Mouse (Mus musculus) megakaryocyte, adult 5-6 weeks (primary cell): ENCODE data around the gene Tldc2. TPM values are rescaled to one million over a fixed set of nuclear protein-coding genes. Genes with fewer than 3 reads are reported as not detected.

ENCODE experiments used
- ATAC-seq: 2 replicates; pipeline ENCODE4 v1.8.0; 2016; ENCODE audit warnings: mild to moderate bottlenecking, inconsistent platforms; ENCODE audit not compliant: poor library complexity, severe bottlenecking
- total RNA-seq, 2 experiments: library from RNA; stranded (forward) in 1 of 2; stranded (reverse) in 1 of 2; fragments of 153-499, 151-499 nt in 1 of 2; fragments of 221-1000, 200-1000 nt in 1 of 2; gene quantifications; 2 replicates each; pipeline versions ENCODE4 v1.2.3 to v1.2.4; 2015 to 2017

Tldc2 gene
- total RNA-seq, 2 experiments from 2014 or later: not detected

DNA sequence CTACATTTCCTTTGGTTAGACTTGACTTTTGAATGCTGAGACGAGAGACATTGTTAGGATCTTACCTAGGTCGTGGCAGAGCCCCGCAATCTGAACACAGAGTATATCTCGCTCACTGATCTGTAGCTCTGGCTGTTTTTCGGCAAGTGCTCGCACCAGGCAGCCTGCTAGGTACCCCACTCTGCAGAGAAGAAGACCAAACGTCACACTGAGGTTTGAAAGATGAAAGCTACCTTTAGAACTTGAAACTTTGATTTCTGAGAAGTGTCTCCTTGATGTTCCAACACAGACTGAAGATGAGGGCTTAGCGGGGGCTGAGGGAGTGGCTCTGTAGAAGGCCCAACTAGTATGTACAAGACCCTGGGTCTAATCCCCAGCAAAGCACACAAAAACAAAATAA is 34.9 kb downstream of the Tldc2 start:
- no peak for ATAC-seq

DNA sequence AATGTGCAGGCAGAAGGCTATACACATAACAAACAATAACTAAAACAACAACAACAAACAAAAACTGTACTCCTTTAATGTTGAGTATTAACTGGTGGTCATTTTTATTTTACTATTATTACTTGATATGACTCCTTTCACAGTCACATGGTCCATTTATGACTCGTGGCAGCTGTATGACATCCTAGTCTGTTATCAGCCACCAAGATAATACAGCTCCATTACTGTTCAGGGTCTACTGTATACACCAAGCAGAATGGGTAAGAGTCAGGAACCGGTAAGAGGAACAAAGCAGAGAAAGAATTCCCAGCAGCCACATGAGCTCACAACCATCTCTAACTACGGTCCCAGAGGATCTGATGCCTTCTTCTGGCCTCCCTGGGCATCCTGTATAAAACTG is 38.4 kb downstream of the Tldc2 start:
- ATAC-seq: no peak

DNA sequence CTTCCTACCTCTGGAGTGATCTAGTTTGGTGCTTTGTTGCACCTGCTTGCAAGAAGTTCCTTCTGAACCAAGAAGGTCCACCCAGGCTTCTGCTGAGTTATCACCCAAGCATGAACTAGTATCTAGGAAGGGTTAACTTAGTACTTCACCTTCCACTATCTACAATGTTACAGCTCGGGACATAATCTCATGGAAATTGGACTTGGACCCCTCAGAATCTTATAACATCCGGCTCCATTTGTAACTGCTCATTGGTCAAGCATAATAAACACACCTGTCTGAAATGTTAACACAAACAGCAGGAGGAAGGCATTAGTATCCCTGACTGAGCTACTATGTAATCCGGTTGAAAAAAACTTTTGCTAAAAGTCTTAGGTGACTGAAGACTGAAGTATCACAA is 40.5 kb downstream of the Tldc2 start:
- ATAC-seq: no peak

DNA sequence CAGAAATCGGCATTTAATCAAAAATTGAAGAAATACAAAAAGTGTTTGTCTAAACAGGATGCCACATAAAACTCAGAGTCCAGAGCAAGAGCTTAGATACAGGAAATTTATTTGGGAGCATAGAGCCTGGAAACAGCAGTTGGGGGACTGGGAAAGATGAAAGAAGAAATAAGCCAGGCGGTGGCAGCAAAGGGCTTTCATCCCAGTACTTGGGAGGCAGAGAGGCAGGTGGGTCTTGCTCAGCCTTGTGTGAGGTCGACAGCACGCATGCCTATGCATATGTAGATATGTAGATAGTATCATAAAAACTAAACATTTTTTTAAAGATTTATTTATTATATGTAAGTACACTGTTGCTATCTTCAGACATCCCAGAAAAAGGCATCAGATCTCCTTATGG is 41.2 kb downstream of the Tldc2 start:
- ATAC-seq: no peak

- peak; percentile 36; the same call in 1 of the 2 replicates for ATAC-seq
Measured at GRCm38 (mm10) chr2:157129096-157129495, 42.2 kb downstream of the Tldc2 start.

GRCm38 (mm10) chr2:157129601-157130164 is 42.8 kb downstream of the Tldc2 start:
- ATAC-seq: peak; percentile 33

DNA sequence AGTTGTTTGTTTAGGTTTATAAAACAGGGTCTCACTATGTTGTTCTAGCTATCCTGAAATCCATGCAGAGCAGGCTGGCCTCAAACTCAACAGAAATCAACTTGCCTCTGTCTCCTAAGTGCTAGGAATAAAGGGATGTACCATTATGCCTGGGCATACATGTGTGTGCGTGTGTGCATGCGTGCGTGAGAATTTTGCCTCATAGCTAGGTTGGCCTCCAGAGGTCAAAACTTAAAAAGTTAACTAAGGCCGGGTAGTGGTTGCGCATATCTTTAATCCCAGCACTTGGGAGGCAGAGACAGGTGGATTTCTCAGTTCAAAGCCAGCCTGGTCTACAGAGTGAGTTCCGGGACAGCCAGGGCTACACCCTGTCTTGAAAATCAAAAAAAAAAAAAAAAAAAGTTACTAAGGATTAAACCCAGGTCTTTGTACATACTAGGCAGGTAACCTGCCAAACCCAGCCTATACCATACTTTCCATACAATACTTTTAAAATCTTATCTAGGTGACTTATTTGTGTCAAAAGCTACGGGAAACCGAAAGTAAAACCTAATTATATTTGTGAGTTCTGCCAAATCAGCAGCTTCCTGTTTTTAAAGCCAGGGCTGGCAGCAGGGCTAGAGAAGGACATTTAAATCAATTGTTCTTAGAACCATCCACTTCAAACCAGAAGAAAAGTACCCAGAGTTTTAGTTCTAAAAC is 44.1 kb downstream of the Tldc2 start:
- no peak for ATAC-seq

GRCm38 (mm10) chr2:157132086-157132485 is 45.2 kb downstream of the Tldc2 start:
- no peak for ATAC-seq

- no peak for ATAC-seq
Measured at GRCm38 (mm10) chr2:157132686-157133540, 46.1 kb downstream of the Tldc2 start.

DNA sequence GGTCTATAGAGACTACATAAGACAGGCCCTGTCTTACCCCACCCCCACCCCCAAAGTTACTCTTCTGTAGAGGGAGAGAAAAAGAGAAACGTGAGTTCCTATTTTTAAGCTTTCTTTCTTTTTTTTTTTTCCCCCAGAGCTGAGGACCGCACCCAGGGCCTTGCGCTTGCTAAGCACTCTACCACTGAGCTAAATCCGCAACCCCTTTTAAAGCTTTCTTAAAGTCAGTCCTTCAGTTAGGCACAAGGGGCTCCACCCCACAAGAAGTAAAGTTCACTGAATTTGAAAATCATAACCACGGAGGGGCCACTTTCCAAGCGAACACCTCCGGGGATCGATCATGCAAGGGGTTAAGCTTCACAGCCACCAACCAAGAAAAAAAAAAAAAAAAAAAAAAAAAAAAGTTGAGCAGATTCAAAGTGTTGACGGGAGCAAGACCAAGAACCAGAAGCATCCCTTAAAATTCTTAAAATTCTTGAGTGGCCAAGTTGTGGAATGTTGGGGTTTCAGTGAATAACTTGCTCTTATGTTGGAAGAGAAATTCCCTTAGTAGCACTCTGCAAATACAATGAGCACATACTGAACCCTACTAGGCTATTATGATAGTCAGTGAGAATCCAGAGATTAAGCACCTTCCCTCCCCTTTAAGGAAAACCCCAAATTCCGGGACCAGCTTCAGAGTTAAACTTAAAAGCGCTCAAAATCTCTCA is 47.1 kb downstream of the Tldc2 start:
- peak; percentile 13 for ATAC-seq

GRCm38 (mm10) chr2:157134479-157134931 is 47.6 kb downstream of the Tldc2 start:
- peak; percentile 22 for ATAC-seq

- peak; percentile 69 for ATAC-seq
Measured at GRCm38 (mm10) chr2:157135014-157135413, 48.2 kb downstream of the Tldc2 start, which contains the start of gene Samhd1. Samhd1 (minus strand) TSS chr2:157135265.

DNA sequence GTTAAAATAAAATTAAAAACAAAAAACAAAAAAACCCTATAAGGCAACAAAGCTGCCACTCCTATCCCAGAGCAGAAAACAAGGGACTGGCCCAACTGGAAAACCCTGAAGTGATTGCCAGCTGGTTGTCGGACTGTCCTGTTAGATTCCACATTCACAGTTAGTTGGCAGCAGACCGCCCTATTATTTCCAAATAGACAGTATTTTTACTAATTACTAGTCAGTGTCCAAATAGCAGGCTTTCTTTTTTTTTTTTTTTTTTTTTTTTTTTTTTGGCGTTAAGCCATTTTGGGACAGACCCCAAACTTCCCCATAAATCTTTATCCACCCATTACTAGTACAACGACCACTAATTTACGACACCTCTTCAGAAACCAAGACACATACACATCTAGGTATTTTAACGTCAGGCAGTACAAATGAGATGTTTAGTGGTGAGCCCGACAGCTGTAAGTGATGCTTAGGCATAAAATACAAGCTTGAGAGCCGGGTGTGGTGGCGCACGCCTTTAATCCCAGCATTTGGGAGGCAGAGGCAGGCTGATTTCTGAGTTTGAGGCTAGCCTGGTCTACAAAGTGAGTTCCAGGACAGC is 48.8 kb downstream of the Tldc2 start:
- no peak for ATAC-seq

- no peak for ATAC-seq
Measured at GRCm38 (mm10) chr2:157136176-157136575, 49.3 kb downstream of the Tldc2 start.

GRCm38 (mm10) chr2:157136646-157137045 is 49.8 kb downstream of the Tldc2 start:
- ATAC-seq: no peak

- ATAC-seq: peak; percentile 31
Measured at GRCm38 (mm10) chr2:157137959-157138731, 51.3 kb downstream of the Tldc2 start.

- peak; percentile 61 for ATAC-seq
Measured at GRCm38 (mm10) chr2:157138808-157139207, 52.0 kb downstream of the Tldc2 start.

- no peak for ATAC-seq
Measured at GRCm38 (mm10) chr2:157139251-157139802, 52.5 kb downstream of the Tldc2 start.

GRCm38 (mm10) chr2:157141962-157142361 is 55.1 kb downstream of the Tldc2 start:
- peak; percentile 60 for ATAC-seq
